Mouse (Mus musculus) G1E (cell line): ENCODE measurements around the gene Insm2. TPM values are rescaled to one million over a fixed set of nuclear protein-coding genes. Genes with fewer than 3 reads are reported as not detected.

ENCODE experiments used
- ATAC-seq: 2 replicates; pipeline ENCODE4 v1.8.0; 2016; ENCODE audit warnings: mild to moderate bottlenecking; ENCODE audit not compliant: insufficient number of reproducible peaks, poor library complexity, low FRiP score, severe bottlenecking; ENCODE audit errors: extremely low read depth
- DNase-seq: peaks from one replicate; pipeline ENCODE4 v3.0.0; 2012; ENCODE audit warnings: low spot score
- H3K27me3 ChIP-seq: 2 replicates; pipeline ENCODE4 v1.6.1; 2012; ENCODE audit warnings: mild to moderate bottlenecking, low read length, inconsistent platforms; ENCODE audit not compliant: insufficient read depth
- H3K36me3 ChIP-seq: replicated peaks from 2 replicates; pipeline ENCODE3; 2012; ENCODE audit warnings: mild to moderate bottlenecking, inconsistent platforms
- H3K4me1 ChIP-seq: 2 replicates; pipeline ENCODE4 v1.6.1; 2012; ENCODE audit warnings: low read depth, low read length, inconsistent platforms, mixed read lengths; ENCODE audit not compliant: insufficient read depth
- H3K4me3 ChIP-seq: 2 replicates; pipeline ENCODE4 v1.5.1; 2012; ENCODE audit warnings: low read depth, mild to moderate bottlenecking, inconsistent platforms, low read length, moderate library complexity, mixed read lengths
- H3K9me3 ChIP-seq: replicated peaks from 2 replicates; pipeline ENCODE4 v1.6.1; 2012; ENCODE audit warnings: inconsistent platforms
- CTCF ChIP-seq: IDR thresholded peaks from 2 replicates; pipeline ENCODE4 v1.5.1; 2012; ENCODE audit warnings: low read depth, low read length, inconsistent platforms, mixed read lengths
- GATA1 ChIP-seq: IDR thresholded peaks from 2 replicates; pipeline ENCODE4 v1.6.1; 2012; ENCODE audit warnings: borderline replicate concordance, low read length, inconsistent platforms, mixed read lengths
- GATA2 ChIP-seq: IDR thresholded peaks from 2 replicates; pipeline ENCODE4 v1.6.1; 2012; ENCODE audit warnings: low read depth, low read length, inconsistent platforms, borderline replicate concordance
- POLR2AphosphoS5 ChIP-seq: IDR thresholded peaks from 2 replicates; pipeline ENCODE4 v1.6.1; 2012; ENCODE audit warnings: low read depth, low read length, inconsistent platforms; ENCODE audit not compliant: insufficient replicate concordance
- TAL1 ChIP-seq: conservative IDR thresholded peaks from 2 replicates; pipeline ENCODE4 v1.6.1; 2012; ENCODE audit warnings: low read depth, low read length, inconsistent platforms, mixed read lengths
- polyA plus RNA-seq: library from polyadenylated mRNA; stranded (reverse); fragments of >175 nt; gene quantifications from 2 replicates; pipeline ENCODE4 v1.2.3, GENCODE M21; 2012
- total RNA-seq, 2 experiments: library from RNA; stranded (forward) in 1 of 2; stranded (reverse) in 1 of 2; fragments of 200-1000 nt in 1 of 2; fragments of >200 nt in 1 of 2; fragmentation: Nextera tagmentation in 1 of 2; gene quantifications; 2 replicates each; pipeline ENCODE4 v1.2.3; 2014 to 2017

Gene Insm2
- total and polyA plus RNA-seq, 3 experiments: 0.05 TPM; not detected in 2

DNA sequence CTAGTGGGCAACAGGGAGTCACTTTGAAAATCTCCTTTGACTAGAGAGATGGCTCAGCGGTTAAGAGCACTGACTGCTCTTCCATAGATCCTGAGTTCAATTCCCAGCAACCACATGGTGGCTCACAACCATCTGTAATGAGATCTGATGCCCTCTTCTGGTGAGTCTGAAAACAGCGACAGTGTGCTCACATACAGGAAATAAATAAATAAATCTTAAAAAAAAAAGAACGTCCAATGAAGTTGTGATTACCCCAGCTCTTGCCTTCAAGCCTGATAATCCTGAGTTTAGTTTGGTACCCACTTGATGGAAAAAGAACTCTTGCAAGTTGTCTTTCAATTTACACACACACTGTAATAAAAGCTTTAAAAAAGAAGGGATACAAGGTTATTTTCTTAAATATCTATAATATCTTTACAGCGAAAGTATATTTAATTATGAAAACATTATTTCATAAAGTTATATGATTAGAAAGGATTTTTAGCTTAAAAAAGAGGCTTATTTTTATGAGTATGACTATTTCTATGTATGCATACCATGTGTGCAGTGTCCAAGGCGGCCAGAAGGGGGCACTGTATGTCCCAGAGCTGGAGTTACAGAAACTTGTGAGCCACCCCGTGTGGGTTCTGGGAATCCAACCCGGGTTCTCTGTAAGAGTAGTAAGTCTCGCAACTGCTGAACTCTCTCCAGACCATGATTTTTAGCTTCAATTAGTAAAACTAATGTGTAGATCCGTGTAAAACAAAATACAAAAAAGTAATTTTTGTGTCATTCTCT is 34.9 kb upstream of the Insm2 start:
- no peak for TF ChIP-seq POLR2AphosphoS5
- no peak for TF ChIP-seq TAL1
- TF ChIP-seq GATA1: no peak
- no peak for TF ChIP-seq GATA2
- no peak for TF ChIP-seq CTCF
- Histone ChIP-seq H3K4me1 (peaks cover 8% of the 10 kb centered on the region), H3K9me3 (peaks cover 3% of the 10 kb centered on the region; the same call in 1 of the 2 replicates), H3K4me3 (no peak overlapping the region), H3K27me3 (peaks cover 26% of the 10 kb centered on the region), H3K36me3 (no peaks in the 10 kb centered on the region)
- ATAC-seq (no peak), DNase-seq (no peak)

DNA sequence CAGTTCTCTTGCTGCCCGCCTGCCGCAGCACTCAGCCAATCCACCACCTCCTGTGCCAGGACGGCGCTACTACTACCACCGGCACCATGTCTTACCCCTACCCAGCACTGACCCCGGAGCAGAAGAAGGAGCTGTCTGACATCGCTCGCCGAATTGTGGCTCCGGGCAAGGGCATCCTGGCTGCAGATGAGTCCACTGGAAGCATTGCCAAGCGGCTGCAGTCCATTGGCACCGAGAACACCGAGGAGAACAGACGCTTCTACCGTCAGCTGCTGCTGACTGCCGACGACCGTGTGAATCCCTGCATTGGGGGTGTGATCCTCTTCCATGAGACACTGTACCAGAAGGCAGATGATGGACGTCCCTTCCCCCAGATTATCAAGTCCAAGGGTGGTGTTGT is 34.0 kb upstream of the Insm2 start, which contains the start of gene Aldoart2:
Aldoart2 (plus strand) TSS at position 34 of the 400 bp plus-strand sequence.
- Histone ChIP-seq H3K4me1 (peaks cover 3% of the 10 kb centered on the region), H3K27me3 (peaks cover 26% of the 10 kb centered on the region), H3K4me3 (no peak within 1 kb of the TSS), H3K9me3 (peaks cover 3% of the 10 kb centered on the region; the same call in 1 of the 2 replicates), H3K36me3 (no peaks in the 10 kb centered on the region)
- TF ChIP-seq POLR2AphosphoS5 (no peak; the same call in 1 of the 2 replicates), CTCF (no peak), GATA1 (no peak), GATA2 (no peak), TAL1 (no peak)
- DNase-seq (no peak), ATAC-seq (no peak)

DNA sequence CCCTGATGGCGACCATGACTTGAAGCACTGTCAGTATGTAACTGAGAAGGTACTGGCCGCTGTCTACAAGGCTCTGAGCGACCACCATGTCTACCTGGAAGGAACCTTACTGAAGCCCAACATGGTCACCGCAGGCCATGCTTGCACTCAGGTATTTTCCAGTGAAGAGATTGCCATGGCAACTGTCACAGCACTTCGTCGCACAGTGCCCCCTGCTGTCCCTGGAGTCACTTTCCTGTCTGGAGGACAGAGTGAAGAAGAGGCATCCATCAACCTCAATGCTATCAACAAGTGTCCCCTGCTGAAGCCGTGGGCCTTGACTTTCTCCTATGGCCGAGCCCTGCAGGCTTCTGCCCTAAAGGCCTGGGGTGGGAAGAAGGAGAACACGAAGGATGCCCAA is 33.4 kb upstream of the Insm2 start:
- H3K4me3 ChIP-seq: no peak overlapping the region
- no peaks in the 10 kb centered on the region for H3K36me3 ChIP-seq
- H3K9me3 ChIP-seq: peaks cover 3% of the 10 kb centered on the region; the same call in 1 of the 2 replicates
- no peaks in the 10 kb centered on the region; the same call in none of the 2 replicates for H3K4me1 ChIP-seq
- TF ChIP-seq TAL1 (no peak), GATA2 (no peak), GATA1 (no peak), POLR2AphosphoS5 (no peak), CTCF (no peak)
- peaks cover 31% of the 10 kb centered on the region for H3K27me3 ChIP-seq
- ATAC-seq (no peak), DNase-seq (no peak)

DNA sequence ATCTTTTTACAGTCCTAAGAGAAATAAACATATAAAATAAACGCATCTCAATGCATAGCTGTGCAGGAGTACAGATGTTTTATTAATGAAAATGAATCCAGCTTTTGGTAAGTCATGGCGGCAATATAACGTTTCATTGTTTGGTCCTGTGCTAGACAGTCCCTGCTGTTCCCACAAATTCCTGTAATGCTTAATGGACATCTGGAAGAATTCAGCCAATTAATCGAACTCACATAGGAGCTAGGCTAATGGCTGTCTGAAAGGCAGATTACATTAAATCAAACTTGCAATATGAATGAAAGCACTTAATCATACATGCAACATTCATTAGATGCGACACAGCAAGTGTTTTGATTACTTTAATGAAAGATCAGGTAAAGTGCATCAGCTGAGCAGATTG is 32.4 kb upstream of the Insm2 start:
- TF ChIP-seq GATA1 (no peak), CTCF (no peak), POLR2AphosphoS5 (no peak), TAL1 (no peak), GATA2 (no peak)
- no peak for DNase-seq

DNA sequence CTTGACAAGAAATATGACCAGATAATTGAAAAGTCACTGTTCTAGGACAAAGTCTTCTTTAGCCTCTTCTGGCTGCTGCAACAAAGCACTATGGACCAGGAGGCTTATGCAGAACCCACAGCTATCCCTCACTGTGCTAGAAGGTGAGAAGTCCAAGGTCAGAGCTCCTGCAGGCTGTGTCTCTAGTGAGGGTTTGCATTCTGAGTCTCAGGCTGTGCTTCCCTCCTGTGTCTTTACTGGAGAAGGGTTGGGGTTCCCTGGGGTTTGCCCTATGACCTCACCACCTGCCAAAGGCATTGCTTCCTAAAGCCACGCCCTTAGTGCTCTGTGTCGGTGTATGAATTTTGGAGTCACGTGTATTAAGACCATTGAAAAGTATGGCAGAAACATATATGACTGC is 30.8 kb upstream of the Insm2 start:
- ATAC-seq (no peak), DNase-seq (no peak)
- Histone ChIP-seq H3K36me3 (no peaks in the 10 kb centered on the region), H3K4me3 (no peak overlapping the region), H3K9me3 (peaks cover 3% of the 10 kb centered on the region; the same call in 1 of the 2 replicates), H3K27me3 (peaks cover 30% of the 10 kb centered on the region), H3K4me1 (no peaks in the 10 kb centered on the region; the same call in none of the 2 replicates)
- TF ChIP-seq TAL1 (no peak), POLR2AphosphoS5 (no peak), GATA1 (no peak), CTCF (no peak), GATA2 (no peak)

More for the DNA sequence above, 32.4 kb upstream of the Insm2 start:
- Histone ChIP-seq H3K36me3 (no peaks in the 10 kb centered on the region), H3K4me3 (no peak overlapping the region), H3K9me3 (peaks cover 3% of the 10 kb centered on the region; the same call in 1 of the 2 replicates), H3K4me1 (no peaks in the 10 kb centered on the region; the same call in none of the 2 replicates), H3K27me3 (peaks cover 34% of the 10 kb centered on the region)
- ATAC-seq: no peak

DNA sequence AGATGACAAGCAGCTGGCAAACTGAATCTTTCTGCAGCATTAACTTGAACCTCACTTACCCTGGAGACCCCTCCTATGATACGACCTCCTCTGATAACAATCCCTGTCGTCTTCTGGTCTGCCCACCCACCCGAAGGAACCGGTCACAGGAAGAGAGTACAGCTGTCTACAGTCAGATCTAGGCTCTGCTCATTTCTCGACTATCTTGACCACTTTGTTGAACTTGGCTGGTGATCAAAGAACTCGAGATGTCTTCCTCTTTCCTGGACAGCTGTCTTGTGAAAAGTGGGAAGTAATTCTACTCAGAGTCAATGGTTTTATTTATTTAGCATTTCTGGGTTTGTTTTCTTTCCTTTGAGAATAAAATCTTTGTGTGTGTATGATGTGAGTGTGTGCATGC is 29.6 kb upstream of the Insm2 start:
- no peaks in the 10 kb centered on the region; the same call in none of the 2 replicates for H3K4me1 ChIP-seq
- ATAC-seq (no peak), DNase-seq (no peak)
- H3K27me3 ChIP-seq: peaks cover 31% of the 10 kb centered on the region
- TF ChIP-seq TAL1: no peak
- no peak for TF ChIP-seq GATA1
- TF ChIP-seq POLR2AphosphoS5: no peak
- no peak for TF ChIP-seq GATA2
- TF ChIP-seq CTCF: no peak
- H3K9me3 ChIP-seq: peaks cover 3% of the 10 kb centered on the region; the same call in 1 of the 2 replicates
- H3K4me3 ChIP-seq: no peak overlapping the region
- H3K36me3 ChIP-seq: no peaks in the 10 kb centered on the region
